Mouse (Mus musculus) embryonic fibroblast, embryonic 13.5 days (primary cell): ENCODE results near the gene Uqcr10. TPM values are rescaled to one million over a fixed set of nuclear protein-coding genes. Genes with fewer than 3 reads are reported as not detected.
A peak's percentile ranks its signal among the peaks of the same experiment; 100 is the strongest.
"Not testable (repeated sequence)": the region's sequence is repeated elsewhere in the genome, so short reads cannot be mapped to it uniquely, and the experiment has no call there.

Source experiments
- H3K27ac ChIP-seq: 2 replicates; pipeline ENCODE4 v1.5.1; 2012; ENCODE audit warnings: low read length, control low read depth, inconsistent platforms; ENCODE audit not compliant: insufficient read depth
- H3K4me1 ChIP-seq: 2 replicates; pipeline ENCODE4 v1.6.1; 2011; ENCODE audit warnings: low read length; ENCODE audit not compliant: control insufficient read depth, insufficient read depth
- H3K4me3 ChIP-seq: 2 replicates; pipeline ENCODE4 v1.5.1; 2011; ENCODE audit warnings: mild to moderate bottlenecking, control low read depth, low read length; ENCODE audit not compliant: insufficient read depth
- CTCF ChIP-seq: IDR thresholded peaks from 2 replicates; pipeline ENCODE4 v1.5.1; 2011; ENCODE audit warnings: mild to moderate bottlenecking, control low read depth, low read length, moderate library complexity, borderline replicate concordance; ENCODE audit not compliant: insufficient read depth
- POLR2A ChIP-seq: IDR thresholded peaks from 2 replicates; pipeline ENCODE4 v1.6.1; 2011; ENCODE audit warnings: low read depth, mild to moderate bottlenecking, control low read depth, low read length, moderate library complexity
- polyA plus RNA-seq: library from polyadenylated mRNA; stranded (reverse); fragments of >200 nt; gene quantifications from 2 replicates; pipeline ENCODE4 v1.2.4, GENCODE M21; 2011; ENCODE audit warnings: low read depth; ENCODE audit not compliant: missing spikeins, insufficient read length

Uqcr10 gene
- polyA plus RNA-seq, 1 experiment, result 274 TPM

- Histone ChIP-seq H3K27ac (no peak overlapping the region), H3K4me1 (no peaks in the 10 kb centered on the region)
- TF ChIP-seq POLR2A (no peak), CTCF (no peak)
Measured at GRCm38 (mm10) chr11:4716530-4717236, 12.5 kb upstream of the Uqcr10 start.

GRCm38 (mm10) chr11:4715596-4715995 is 11.5 kb upstream of the Uqcr10 start:
- TF ChIP-seq CTCF (no peak), POLR2A (no peak)
- Histone ChIP-seq H3K4me3 (no peak overlapping the region), H3K27ac (no peak overlapping the region), H3K4me1 (no peaks in the 10 kb centered on the region)

More at GRCm38 (mm10) chr11:4716530-4717236, 12.5 kb upstream of the Uqcr10 start:
- no peak overlapping the region for H3K4me3 ChIP-seq

GRCm38 (mm10) chr11:4714727-4715126 is 10.6 kb upstream of the Uqcr10 start:
- Histone ChIP-seq H3K4me3 (no peak overlapping the region), H3K4me1 (no peaks in the 10 kb centered on the region), H3K27ac (no peak overlapping the region)
- no peak for TF ChIP-seq POLR2A
- TF ChIP-seq CTCF, result no peak

GRCm38 (mm10) chr11:4712822-4713221 is 8.7 kb upstream of the Uqcr10 start:
- no peak overlapping the region for H3K27ac ChIP-seq
- no peak for TF ChIP-seq POLR2A
- TF ChIP-seq CTCF, result no peak
- H3K4me1 ChIP-seq, result no peaks in the 10 kb centered on the region
- H3K4me3 ChIP-seq, result no peak overlapping the region

- not testable (repeated sequence) for H3K4me3 ChIP-seq, H3K27ac ChIP-seq, H3K4me1 ChIP-seq
Measured at GRCm38 (mm10) chr11:4710188-4710587, 6.0 kb upstream of the Uqcr10 start.

GRCm38 (mm10) chr11:4705178-4705577 is 1.0 kb upstream of the Uqcr10 start:
- 0 out of 2 replicates have a peak overlapping the region, but pooled peaks have one; percentile 16 for H3K27ac ChIP-seq
- peak overlapping the region; percentile 80 for H3K4me3 ChIP-seq
- H3K4me1 ChIP-seq, result peaks cover 2% of the 10 kb centered on the region; the same call in 1 of the 2 replicates
- TF ChIP-seq POLR2A, result no peak
- no peak for TF ChIP-seq CTCF

GRCm38 (mm10) chr11:4703688-4704071 is 462 bp downstream of the Uqcr10 start:
- peaks cover 2% of the 10 kb centered on the region; the same call in 1 of the 2 replicates for H3K4me1 ChIP-seq
- peak overlapping the region; percentile 72 for H3K4me3 ChIP-seq
- H3K27ac ChIP-seq, result no peak overlapping the region
- no peak for TF ChIP-seq POLR2A
- TF ChIP-seq CTCF, result no peak

- Histone ChIP-seq H3K4me3 (no peak overlapping the region), H3K27ac (no peak overlapping the region), H3K4me1 (peaks cover 5% of the 10 kb centered on the region)
- no peak for TF ChIP-seq POLR2A
- TF ChIP-seq CTCF, result no peak
Measured at GRCm38 (mm10) chr11:4700726-4701125, 3.4 kb downstream of the Uqcr10 start.

- H3K4me1 ChIP-seq, result peaks cover 3% of the 10 kb centered on the region
Measured at GRCm38 (mm10) chr11:4697043-4697983, 6.8 kb downstream of the Uqcr10 start.

GRCm38 (mm10) chr11:4692162-4692561 is 12.0 kb downstream of the Uqcr10 start:
- Histone ChIP-seq H3K4me1 (no peaks in the 10 kb centered on the region), H3K27ac (no peak overlapping the region), H3K4me3 (no peak overlapping the region)
- no peak for TF ChIP-seq POLR2A
- no peak for TF ChIP-seq CTCF

More at GRCm38 (mm10) chr11:4697043-4697983, 6.8 kb downstream of the Uqcr10 start:
- H3K27ac ChIP-seq, result no peak overlapping the region
- H3K4me3 ChIP-seq, result no peak overlapping the region
- TF ChIP-seq POLR2A (no peak), CTCF (no peak)
